Mouse (Mus musculus) liver, adult 2 months (tissue): ENCODE data around the gene Ptprn2. TPM values are rescaled to one million over a fixed set of nuclear protein-coding genes. Genes with fewer than 3 reads are reported as not detected.

Experiments
- DNase-seq: peaks from one replicate; pipeline ENCODE4 v3.0.0-alpha.2; 2011; ENCODE audit warnings: low read depth, low spot score; ENCODE audit errors: extremely low read depth
- H3K27ac ChIP-seq: fragments of 200-500 bp; replicated peaks from 2 replicates; pipeline ENCODE4 v1.5.1; 2012; ENCODE audit warnings: low read depth, mild to moderate bottlenecking, control low read depth, inconsistent platforms, low read length; ENCODE audit not compliant: insufficient read depth
- H3K27me3 ChIP-seq: fragments of 200-500 bp; 2 replicates; pipeline ENCODE4 v1.6.1; 2012; ENCODE audit warnings: mild to moderate bottlenecking, moderate library complexity, low read length, inconsistent platforms; ENCODE audit not compliant: control insufficient read depth, insufficient read depth
- H3K36me3 ChIP-seq: fragments of 200-500 bp; 2 replicates; pipeline ENCODE4 v1.6.1; 2012; ENCODE audit warnings: low read length, inconsistent platforms; ENCODE audit not compliant: control insufficient read depth, insufficient read depth
- H3K4me1 ChIP-seq: fragments of 200-500 bp; 2 replicates; pipeline ENCODE4 v1.6.1; 2011; ENCODE audit warnings: low read length; ENCODE audit not compliant: control insufficient read depth, insufficient read depth
- H3K4me3 ChIP-seq: fragments of 200-500 bp; 2 replicates; pipeline ENCODE4 v1.5.1; 2011; ENCODE audit warnings: low read depth, mild to moderate bottlenecking, control low read depth, low read length, moderate library complexity; ENCODE audit not compliant: insufficient read depth
- H3K79me2 ChIP-seq: fragments of 200-500 bp; 2 replicates; pipeline ENCODE4 v1.6.1; 2012; ENCODE audit warnings: inconsistent platforms, mild to moderate bottlenecking, low read length, moderate library complexity; ENCODE audit not compliant: control insufficient read depth, insufficient read depth
- H3K9ac ChIP-seq: fragments of 200-500 bp; 2 replicates; pipeline ENCODE4 v1.6.1; 2012; ENCODE audit warnings: low read depth, mild to moderate bottlenecking, control low read depth, inconsistent platforms, low read length
- CTCF ChIP-seq: fragments of 200-500 bp; IDR thresholded peaks from 2 replicates; pipeline ENCODE4 v1.5.1; 2011; ENCODE audit warnings: low read depth, low read length, control low read depth
- POLR2A ChIP-seq: fragments of 200-500 bp; IDR thresholded peaks from 2 replicates; pipeline ENCODE4 v1.6.1; 2011; ENCODE audit warnings: low read length, control low read depth; ENCODE audit not compliant: insufficient read depth; ENCODE audit errors: extremely low read depth
- WGBS: fragments of 180-500 bp; shearing (Covaris S2); methylation state at CpG from one replicate; pipeline ENCODE4 v1.1.7; 2018; 5-methylcytosine and 5-hydroxymethylcytosine counted together
- polyA plus RNA-seq: library from polyadenylated mRNA; depleted of rRNA; stranded (reverse); fragments of >200 nt; gene quantifications from 2 replicates; pipeline ENCODE4 v1.2.3, GENCODE M21; 2012
- total RNA-seq: library from RNA; depleted of rRNA; stranded (reverse); fragments of >200 nt; gene quantifications from 2 replicates; pipeline ENCODE4 v1.2.3, GENCODE M21; 2014

Ptprn2 gene
- total and polyA plus RNA-seq, 2 experiments = 0.06 TPM; not detected in 1

DNA sequence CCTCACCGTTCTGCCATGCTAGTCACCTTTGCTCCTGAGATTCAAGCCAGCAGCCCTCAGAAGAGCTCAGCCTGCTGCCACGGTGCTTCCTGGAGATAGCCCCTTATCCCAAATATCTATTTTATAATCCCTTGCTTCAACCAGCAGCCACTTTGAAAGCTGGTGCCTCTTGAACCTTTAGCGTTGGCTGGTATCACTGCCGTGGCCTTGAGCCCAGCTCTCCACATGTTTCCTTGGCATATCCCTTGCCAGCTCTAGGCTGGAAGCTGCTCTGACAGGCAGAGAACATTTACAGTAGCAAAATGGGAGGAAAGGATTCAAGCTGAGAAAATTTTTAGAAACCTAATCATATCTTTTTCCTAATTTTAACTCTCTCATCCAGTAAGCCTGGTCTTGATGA, 539.4 kb downstream of the Ptprn2 start:
- Histone ChIP-seq H3K4me1 (no peaks in the 10 kb centered on the region), H3K9ac (no peak overlapping the region), H3K27me3 (no peaks in the 10 kb centered on the region), H3K4me3 (no peak overlapping the region), H3K36me3 (no peaks in the 10 kb centered on the region), H3K27ac (no peak overlapping the region), H3K79me2 (no peaks in the 10 kb centered on the region)
- TF ChIP-seq CTCF (no peak), POLR2A (no peak)
- no peak for DNase-seq
- WGBS = 79% methylated on average over 4 of the region's 4 CpGs

DNA sequence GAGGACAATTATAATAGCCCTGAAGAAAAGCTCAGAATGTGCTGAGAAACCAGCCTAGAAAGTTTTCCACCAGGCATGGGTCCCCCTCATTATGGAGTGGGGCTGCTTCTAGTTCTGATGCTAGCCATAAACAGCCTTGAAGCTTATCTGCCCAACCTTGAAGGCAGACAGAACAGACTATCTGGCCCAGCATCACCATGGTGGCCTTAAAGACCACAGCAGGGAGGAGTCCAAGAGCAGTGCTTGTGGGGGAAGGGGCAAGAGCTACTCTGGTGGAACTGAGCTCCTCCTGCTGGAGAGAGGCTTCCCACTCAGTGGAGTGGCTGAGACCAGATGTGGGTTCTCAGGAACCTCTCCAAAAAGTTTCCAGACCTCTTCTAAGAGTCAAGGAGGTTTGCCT, 540.2 kb downstream of the Ptprn2 start:
- Histone ChIP-seq H3K4me3 (no peak overlapping the region), H3K4me1 (no peaks in the 10 kb centered on the region), H3K36me3 (no peaks in the 10 kb centered on the region), H3K27ac (no peak overlapping the region), H3K9ac (no peak overlapping the region), H3K79me2 (no peaks in the 10 kb centered on the region), H3K27me3 (no peaks in the 10 kb centered on the region)
- TF ChIP-seq POLR2A = no peak
- no peak for TF ChIP-seq CTCF
- no peak for DNase-seq

DNA sequence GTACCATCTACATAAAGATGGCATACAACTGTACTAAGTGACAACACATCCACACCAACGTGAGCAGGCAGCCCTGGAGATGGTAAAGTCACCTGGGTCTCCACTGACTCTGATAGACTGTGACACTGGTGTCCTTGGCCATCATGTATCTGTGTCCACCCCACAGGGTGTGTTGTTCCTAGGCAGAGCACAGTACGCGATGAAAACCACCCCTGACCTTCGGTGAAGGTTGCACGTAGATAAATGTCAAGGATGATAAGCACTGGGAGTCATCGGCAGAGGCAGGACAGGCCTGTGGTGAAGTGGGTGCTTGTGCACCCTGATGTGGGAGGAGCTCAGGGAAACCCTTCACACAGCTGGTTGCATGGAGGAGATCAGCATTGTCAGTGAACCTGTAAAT, 541.8 kb downstream of the Ptprn2 start:
- no peak for TF ChIP-seq POLR2A
- TF ChIP-seq CTCF = no peak
- Histone ChIP-seq H3K27me3 (no peaks in the 10 kb centered on the region), H3K9ac (no peak overlapping the region), H3K4me1 (no peaks in the 10 kb centered on the region), H3K79me2 (no peaks in the 10 kb centered on the region), H3K36me3 (no peaks in the 10 kb centered on the region), H3K27ac (no peak overlapping the region), H3K4me3 (no peak overlapping the region)
- DNase-seq = no peak
- 63% methylated on average over 6 of the region's 6 CpGs for WGBS

DNA sequence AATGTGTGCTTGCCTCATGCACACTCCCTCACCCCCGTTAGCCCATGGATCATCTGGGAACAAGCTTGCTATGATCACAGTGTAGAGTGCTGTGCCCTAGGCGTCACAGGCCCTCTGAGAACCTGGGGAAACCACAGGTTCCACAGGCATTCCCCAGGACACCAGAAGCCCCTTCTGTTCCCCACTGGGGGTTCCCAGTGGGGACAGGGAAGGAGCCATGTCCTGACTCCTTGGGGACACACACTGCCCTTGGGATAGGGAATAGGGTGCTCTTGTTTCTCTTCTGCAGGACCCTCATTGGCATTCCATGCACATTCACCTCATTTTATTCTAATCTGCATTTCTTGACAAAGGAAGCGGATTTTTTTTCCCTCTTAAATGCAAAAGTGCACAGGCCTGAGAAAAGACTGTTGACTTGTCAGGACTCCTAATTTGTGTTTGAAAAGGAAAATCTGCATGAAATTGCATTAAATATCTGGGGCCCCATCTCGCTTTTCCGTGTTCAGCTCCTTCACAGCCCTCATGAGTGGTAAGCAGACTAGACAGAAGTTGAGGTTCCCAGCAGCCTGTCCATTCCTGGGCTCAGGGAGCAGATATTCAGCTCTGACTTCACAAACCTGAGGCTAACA, 542.9 kb downstream of the Ptprn2 start:
- no peaks in the 10 kb centered on the region for H3K27me3 ChIP-seq
- WGBS = 75% methylated on average over 5 of the region's 5 CpGs
- no peak for DNase-seq
- H3K79me2 ChIP-seq = no peaks in the 10 kb centered on the region
- H3K27ac ChIP-seq = no peak overlapping the region
- H3K4me1 ChIP-seq = no peaks in the 10 kb centered on the region
- H3K4me3 ChIP-seq = no peak overlapping the region
- TF ChIP-seq POLR2A = no peak
- no peak for TF ChIP-seq CTCF
- no peaks in the 10 kb centered on the region for H3K36me3 ChIP-seq
- no peak overlapping the region for H3K9ac ChIP-seq

DNA sequence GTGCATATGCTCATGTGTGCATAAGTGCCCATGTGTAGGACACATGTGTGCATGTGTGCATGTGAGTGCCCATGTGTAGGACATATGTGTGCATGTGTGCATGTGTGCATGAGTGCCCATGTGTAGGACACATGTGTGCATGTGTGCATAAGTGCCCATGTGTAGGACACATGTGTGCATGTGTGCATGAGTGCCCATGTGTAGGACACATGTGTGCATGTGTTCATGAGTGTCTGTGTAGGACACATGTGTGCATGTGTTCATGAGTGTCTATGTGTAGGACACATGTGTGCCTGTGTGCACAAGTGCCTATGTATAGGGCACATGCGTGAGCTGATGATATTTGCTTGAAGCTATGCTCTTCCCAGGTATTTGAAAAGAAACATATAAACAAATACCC, 547.7 kb downstream of the Ptprn2 start:
- 88% methylated on average over 1 of the region's 1 CpGs for WGBS
- DNase-seq = no peak
- TF ChIP-seq CTCF (no peak), POLR2A (no peak)
- H3K9ac ChIP-seq = no peak overlapping the region
- no peak overlapping the region for H3K4me3 ChIP-seq
- H3K4me1 ChIP-seq = no peaks in the 10 kb centered on the region
- H3K79me2 ChIP-seq = no peaks in the 10 kb centered on the region
- no peak overlapping the region for H3K27ac ChIP-seq
- H3K36me3 ChIP-seq = no peaks in the 10 kb centered on the region
- H3K27me3 ChIP-seq = no peaks in the 10 kb centered on the region

DNA sequence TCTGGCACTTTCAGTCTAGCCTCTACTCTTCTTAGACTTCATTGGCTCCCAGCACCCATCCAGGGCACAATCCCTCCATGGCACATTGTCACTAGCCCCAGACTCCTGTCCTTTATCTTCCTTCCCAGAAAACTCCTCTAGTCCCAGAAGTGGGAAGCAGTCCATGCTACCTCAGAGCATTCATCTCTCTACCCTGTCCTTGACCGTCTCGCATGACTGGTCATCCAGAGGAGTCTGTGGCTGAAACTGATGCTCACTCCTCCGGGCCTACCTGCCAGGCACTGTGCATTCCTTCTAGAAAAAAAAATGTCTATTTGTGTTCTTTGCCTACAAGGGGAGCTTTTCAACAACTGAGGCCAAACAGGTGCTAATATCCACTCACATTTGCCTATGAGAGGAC, 549.0 kb downstream of the Ptprn2 start:
- DNase-seq = no peak
- H3K27me3 ChIP-seq = no peaks in the 10 kb centered on the region
- no peaks in the 10 kb centered on the region for H3K4me1 ChIP-seq
- WGBS = 76% methylated on average over 3 of the region's 3 CpGs
- H3K27ac ChIP-seq = no peak overlapping the region
- H3K4me3 ChIP-seq = no peak overlapping the region
- TF ChIP-seq POLR2A (no peak), CTCF (no peak)
- H3K9ac ChIP-seq = no peak overlapping the region
- H3K36me3 ChIP-seq = no peaks in the 10 kb centered on the region
- H3K79me2 ChIP-seq = no peaks in the 10 kb centered on the region

DNA sequence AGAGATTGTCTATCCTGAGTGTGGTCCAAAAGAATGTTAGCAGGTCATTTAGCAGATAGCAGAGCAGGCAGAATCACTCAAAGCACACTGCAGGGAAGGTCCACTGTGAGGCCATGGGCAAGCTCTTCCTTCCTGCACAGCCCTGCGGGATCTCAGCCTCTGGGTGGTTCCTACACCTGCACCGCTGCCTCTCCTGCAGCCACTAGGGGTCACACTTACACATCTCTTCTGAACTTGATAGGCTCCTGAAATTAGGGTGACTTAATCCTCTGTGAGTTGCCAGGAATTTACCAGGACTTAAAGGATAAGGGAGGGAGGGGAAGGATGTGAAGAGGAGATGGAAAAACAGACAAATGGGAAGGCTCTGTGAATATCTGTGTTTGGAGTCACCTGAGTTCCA, 549.7 kb downstream of the Ptprn2 start:
- no peak overlapping the region for H3K4me3 ChIP-seq
- H3K9ac ChIP-seq = no peak overlapping the region
- no peak overlapping the region for H3K27ac ChIP-seq
- TF ChIP-seq POLR2A = no peak
- peak; percentile 78 for TF ChIP-seq CTCF
- DNase-seq = peak; percentile 32
- no peaks in the 10 kb centered on the region for H3K27me3 ChIP-seq
- H3K79me2 ChIP-seq = no peaks in the 10 kb centered on the region
- H3K36me3 ChIP-seq = no peaks in the 10 kb centered on the region
- H3K4me1 ChIP-seq = no peaks in the 10 kb centered on the region
- WGBS = 3% methylated on average over 2 of the region's 2 CpGs
